Mouse (Mus musculus): Measurements from ENCODE around the gene Stom.

Gene Stom

GRCm38 (mm10) chr2:35320399-35320798 is 16.4 kb downstream of the Stom start:
- no peak for DNase-seq (ENCODE audit: low spot score in 2 of 2)

GRCm38 (mm10) chr2:35318405-35318804 is 18.4 kb downstream of the Stom start:
- no peak for DNase-seq (ENCODE audit: low spot score in 2 of 2)

DNA sequence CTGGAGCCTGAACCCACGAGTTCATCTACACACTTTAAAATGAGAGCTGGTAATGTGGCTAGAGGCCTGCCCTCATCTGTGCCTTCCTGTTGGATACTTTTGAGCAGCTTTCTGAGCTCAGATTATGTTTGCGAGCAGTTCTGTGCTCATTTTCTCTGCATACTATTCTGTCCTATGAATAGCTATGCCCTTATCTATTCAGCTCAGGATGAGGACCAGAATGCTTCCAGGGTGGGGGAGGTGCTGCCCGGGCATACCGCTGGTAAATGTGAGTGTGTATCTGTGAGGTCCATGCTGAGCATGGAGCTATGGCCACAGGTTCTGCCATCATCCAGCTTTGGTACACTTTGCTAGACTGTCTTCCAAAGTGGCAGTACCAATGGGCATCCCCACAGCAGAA is 19.2 kb downstream of the Stom start:
- DNase-seq (ENCODE audit: low spot score in 2 of 2): no peak

DNA sequence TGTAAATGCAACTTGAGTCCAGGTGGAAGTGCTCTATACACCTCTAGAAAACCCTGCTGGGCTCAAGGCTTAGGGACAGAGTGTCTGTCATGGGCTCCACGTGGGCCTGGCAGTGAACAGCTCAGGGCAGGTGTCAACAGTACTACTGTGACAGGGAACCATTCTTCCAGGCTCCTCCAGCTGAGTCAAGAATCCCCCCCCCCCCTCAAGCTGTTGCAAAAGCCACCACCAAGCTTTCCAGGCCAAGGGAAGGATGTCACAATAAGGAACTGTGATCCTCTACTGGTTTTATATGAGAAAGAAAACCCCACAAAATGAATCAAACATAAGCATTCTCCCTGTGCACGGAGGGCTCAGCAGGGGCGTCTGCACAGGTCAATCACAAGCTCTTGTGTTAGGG is 22.5 kb downstream of the Stom start:
- DNase-seq (ENCODE audit: low spot score in 2 of 2): no peak

DNA sequence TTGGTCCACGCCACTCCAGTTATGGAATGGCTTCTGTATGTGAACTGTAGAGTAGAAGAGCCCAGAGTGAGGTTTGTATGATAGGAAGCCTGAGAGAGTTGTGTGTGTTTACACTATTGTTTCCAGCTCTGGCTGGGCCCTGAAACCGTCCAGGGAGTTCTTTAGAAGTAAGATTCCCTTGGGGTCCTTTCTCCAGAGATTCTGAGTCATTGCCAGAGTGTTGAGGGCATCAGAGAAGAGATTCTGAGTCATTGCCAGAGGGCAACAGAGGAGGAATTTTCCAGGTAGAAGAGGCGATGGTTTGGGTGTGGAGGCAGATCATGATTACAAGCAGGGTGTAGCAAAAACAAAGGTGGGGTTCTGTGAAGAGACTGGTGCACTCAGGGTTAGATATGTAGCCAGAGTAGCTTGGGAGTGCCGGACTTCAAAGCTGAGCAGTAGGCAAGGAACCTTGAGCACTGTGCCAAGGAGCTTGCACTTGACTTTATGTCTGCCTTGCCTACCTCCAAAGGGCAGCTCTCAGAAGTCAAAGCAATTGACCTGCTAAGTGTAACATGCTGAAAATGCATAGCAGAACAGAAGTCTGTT is 26.8 kb downstream of the Stom start:
- DNase-seq (ENCODE audit: low spot score in 2 of 2): no peak

DNA sequence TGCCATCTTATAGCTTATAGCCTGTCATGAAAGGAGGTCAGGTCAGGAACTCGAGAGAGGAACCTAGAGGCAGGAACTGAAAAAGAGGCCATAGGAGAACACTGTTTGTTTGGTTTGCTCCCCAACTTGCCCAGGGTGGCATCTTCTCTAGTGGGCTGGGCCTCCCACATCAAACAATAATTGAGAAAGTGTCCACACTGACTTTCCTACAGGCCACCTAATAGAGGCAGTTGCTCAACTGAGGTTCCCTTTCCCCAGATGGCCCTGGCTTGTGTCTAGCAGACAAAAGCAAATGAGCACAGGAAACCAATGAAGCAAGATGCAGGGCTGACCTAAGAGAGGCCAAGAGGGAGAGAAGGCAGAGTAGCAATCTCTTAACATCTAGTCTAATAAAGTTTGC is 28.6 kb downstream of the Stom start:
- no peak for DNase-seq (ENCODE audit: low spot score in 2 of 2)

- DNase-seq (ENCODE audit: low spot score in 2 of 2): no peak
Measured at GRCm38 (mm10) chr2:35302049-35302885, 34.5 kb downstream of the Stom start.

GRCm38 (mm10) chr2:35299437-35299836 is 37.3 kb downstream of the Stom start:
- no peak for DNase-seq (ENCODE audit: low spot score in 2 of 2)

DNA sequence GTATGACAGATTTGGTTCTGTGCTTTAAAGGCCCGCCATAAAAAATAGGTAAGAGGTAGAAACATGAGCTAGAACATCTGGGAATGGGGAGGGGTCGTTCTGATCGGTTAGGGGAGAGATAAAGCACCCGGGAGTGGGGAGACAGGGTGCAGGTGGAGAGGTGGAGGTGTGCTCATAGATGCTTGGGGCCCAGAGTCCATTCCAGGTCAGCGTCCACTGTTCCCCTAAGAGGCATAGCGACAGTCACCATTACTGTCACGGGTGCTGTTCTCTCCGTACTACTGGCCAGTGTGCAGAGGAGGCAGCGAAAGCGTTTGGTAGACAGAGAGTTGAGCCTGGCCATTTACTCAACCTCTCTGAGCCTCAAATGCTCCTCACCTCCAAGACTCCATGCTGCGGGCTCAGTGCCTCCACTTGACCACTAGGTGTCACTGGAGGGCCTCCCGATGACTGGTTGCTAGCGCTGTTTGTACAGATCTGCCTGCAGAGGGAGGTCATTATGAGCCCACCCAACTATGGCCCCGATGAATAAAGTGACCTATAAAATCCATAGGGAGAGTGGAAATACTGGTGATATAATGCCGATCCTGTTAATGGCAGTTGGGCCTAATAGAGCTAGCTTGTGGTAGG is 39.0 kb downstream of the Stom start:
- peak; percentile 60 to 79 for DNase-seq (ENCODE audit: low spot score in 2 of 2)

DNA sequence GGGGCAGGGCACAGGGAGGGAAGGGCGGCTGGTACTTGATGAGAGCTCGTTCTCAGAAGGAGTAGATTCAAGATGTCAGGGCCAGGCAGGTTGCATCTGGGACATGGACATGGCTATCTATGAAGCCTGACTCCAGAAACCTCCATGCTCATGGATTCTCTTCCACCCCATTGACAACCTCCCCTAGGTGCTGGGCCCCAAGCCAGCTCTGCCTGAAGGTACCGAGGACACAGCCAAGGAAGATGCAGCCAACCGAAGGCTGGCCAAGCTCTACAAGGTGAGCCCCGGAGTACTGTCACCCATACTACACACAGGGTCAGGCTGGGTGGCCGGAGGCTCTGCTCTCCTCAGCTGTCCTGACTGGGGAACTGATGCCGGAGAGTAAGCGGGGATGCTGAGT is 43.5 kb downstream of the Stom start:
- no peak for DNase-seq (ENCODE audit: low spot score in 2 of 2)

DNA sequence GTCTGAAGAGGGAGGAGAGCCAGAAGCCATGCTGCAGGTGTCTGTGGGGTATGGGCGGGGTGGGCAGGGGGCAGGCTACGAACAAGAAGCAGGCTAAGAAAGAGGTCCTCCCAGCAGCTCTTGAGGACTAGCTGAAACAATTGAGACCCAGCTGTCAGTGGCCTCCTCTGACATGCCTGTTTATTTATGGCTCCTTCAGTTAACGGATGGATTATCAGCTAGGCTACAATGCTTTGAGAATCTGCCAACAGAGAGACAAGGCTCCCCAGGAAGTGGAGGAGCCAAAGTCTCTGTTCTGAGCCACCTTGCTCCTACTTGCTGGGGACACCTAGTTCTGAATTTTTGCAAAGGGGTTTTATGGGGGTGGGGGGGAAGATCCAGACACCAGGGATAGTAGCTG is 44.1 kb downstream of the Stom start:
- DNase-seq (ENCODE audit: low spot score in 2 of 2): no peak

- DNase-seq (ENCODE audit: low spot score in 2 of 2): no peak
Measured at GRCm38 (mm10) chr2:35291856-35292255, 44.9 kb downstream of the Stom start.

- DNase-seq (ENCODE audit: low spot score in 2 of 2): peak; percentile 78 to 81
Measured at GRCm38 (mm10) chr2:35288758-35289635, 47.8 kb downstream of the Stom start.

GRCm38 (mm10) chr2:35287017-35287620 is 49.7 kb downstream of the Stom start:
- no peak for DNase-seq (ENCODE audit: low spot score in 2 of 2)

DNA sequence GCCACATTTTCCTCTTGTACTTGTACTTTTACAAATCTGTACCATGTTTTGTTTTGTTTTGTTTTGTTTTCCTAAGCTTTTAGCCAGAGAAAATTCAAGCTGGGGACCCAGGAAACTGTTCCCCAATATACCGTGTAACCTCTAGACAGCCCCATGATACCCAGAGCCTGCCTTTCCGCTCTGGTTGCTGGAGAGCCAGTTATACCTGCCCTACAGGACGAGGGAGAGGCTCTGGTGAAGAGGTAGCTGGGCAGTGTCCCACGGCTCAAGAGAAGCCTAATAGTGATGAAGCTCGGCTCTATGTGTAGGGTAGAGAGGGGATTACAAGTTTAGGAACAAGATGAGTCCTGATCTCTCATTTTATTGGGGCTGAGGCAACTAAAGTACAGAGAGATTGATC is 51.6 kb downstream of the Stom start:
- peak in 1 of 2 experiments; percentile 55 for DNase-seq (ENCODE audit: low spot score in 2 of 2)

DNA sequence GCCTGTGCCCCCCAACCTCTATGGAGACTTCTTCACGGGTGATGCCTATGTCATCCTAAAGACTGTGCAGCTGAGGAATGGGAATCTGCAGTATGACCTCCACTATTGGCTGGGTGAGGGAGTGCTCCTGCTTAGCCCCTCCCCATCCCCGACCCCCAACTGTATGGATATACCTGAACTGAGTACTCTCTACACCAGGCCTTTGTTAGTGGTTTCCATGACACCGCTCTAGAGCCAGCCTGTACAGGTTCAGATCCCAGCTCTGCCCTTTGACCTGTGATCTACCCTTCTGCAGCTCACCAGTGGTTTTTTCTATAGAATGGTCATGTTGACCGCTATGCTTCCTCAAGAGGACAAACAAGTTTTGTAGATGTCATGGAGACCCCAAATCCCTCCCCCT is 52.8 kb downstream of the Stom start:
- DNase-seq (ENCODE audit: low spot score in 2 of 2): no peak

DNA sequence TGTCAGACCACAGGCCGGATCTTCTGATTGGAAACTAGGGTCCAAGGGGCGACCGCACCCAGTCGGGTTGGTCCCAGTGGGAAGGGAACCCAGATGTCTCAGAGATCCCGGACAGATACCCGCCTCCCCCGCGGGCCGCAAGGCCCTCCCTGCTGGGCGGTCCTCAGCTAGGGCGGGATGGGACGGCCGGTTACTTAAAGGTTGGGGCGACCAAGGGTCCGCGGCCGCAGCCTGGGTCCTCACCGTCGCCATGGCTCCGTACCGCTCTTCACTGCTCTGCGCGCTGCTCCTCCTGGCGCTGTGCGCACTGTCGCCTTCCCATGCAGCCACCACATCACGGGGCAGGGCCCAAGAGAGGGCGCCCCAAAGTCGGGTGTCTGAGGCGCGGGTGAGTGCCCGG is 54.6 kb downstream of the Stom start:
- DNase-seq (ENCODE audit: low spot score in 2 of 2): peak; percentile 78 to 83

DNA sequence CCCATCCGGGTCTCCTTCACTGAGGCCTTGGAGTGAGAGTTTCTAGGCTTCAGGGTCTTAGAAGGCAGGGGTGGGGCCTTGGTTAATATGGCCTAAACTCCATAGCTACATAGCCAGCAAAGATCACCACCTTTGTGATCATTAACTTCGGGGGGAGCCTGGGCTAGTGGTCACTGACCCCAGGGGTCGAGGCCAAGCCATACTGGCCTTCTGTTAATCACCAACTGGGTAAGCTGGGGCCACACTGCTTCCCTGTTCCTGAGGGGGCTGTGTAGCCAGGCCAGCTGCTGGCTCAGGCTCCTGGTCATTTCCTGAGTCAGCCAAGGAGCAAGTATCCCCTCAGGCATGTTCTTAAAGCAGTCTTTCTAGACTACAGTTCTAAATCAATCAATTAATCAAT is 56.8 kb downstream of the Stom start:
- DNase-seq (ENCODE audit: low spot score in 2 of 2): no peak

DNA sequence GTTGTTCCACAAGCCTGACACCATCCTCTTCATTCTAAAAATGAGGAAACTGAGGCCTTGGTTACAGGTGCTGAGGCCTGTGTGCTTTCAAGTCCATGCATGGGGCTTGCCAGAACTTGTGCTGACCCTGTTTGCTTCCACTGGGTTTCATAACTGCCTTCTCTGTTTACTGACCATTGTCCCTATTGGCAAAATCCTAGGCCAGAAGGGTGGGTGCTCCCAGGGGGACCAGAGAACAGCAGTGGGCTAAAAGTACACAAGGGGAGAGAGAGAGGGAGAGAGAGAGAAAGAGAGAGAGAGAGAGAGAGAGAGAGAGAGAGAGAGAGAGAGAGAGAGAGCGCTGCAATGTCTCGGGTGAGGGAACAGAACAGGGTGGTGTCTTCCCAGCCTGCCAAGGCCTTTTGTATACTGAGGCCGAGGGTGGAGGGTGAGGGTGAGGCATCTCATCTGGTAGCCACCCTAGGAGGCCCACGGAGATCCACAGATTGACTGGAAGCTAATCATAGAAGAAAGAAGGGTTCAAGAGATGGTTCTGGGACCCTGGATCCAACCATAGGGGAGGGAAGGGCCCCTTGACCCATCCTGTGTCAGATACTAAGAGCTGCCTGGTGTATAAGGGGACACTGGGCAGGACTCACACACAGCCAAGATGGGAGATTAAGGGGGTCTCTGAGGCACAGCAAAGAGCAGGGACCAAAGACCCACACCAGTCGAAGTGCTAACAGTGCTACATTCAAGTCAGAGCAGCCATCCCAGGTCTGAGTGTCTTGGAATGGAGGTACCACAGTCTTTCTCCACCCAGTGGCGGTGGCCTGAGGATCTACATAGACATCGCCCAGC is 58.2 kb downstream of the Stom start:
- DNase-seq (ENCODE audit: low spot score in 2 of 2): peak; percentile 58 to 79

GRCm38 (mm10) chr2:35277686-35278085 is 59.1 kb downstream of the Stom start:
- peak; percentile 73 to 87 for DNase-seq (ENCODE audit: low spot score in 2 of 2)

- peak in 1 of 2 experiments; percentile 73 for DNase-seq (ENCODE audit: low spot score in 2 of 2)
Measured at GRCm38 (mm10) chr2:35273536-35273935, 63.2 kb downstream of the Stom start.
